ENCODE assay signal across 28 mouse cellular contexts in genomic region chr2:139704951-139705350, GRCm38 (mm10). TPM values are rescaled to one million over a fixed set of nuclear protein-coding genes. Genes with fewer than 3 reads are reported as not detected.
DNase-seq lines count a peak whose midpoint lies in the region; ATAC-seq lines count a peak whose summit lies in the region.
"Had no signal": no experiment of that assay in that cellular context is flagged by ENCODE, and none has a peak within 500 bp of the region (broad histone marks: within the 10 kb centered on the region; RNA-seq: fewer than 3 reads in every experiment).

No protein-coding gene starts in this region.

- no peak overlapping the region for H3K9ac ChIP-seq in embryonic facial prominence, embryonic 14.5 days (ENCODE audit: low read depth, low read length)
- no peak overlapping the region for H3K9ac ChIP-seq in limb, embryonic 15.5 days
- H3K9ac ChIP-seq: embryonic facial prominence, embryonic 12.5 days; embryonic facial prominence, embryonic 15.5 days; forebrain, embryonic 13.5 days; forebrain, embryonic 15.5 days; forebrain, postnatal 0 days had no signal

- peak; percentile 47; the same call in 1 of the 2 replicates for ATAC-seq in embryonic facial prominence, embryonic 14.5 days (ENCODE audit: low read depth)
- no peak for ATAC-seq in limb, embryonic 15.5 days (ENCODE audit: insufficient number of reproducible peaks, low FRiP score, low TSS enrichment, low read depth)
- ATAC-seq in erythroid progenitor cell, adult 5-6 weeks (replicated peaks; ENCODE audit: low FRiP score, poor library complexity, severe bottlenecking): no peak
- ATAC-seq: activated CD4-positive, CD25-positive, alpha-beta regulatory T cell, adult 4 months; CD4-positive, CD25-positive, alpha-beta regulatory T cell, adult 4 months; forebrain, embryonic 13.5 days; forebrain, embryonic 15.5 days; forebrain, postnatal 0 days; Patski had no signal

- 44% methylated on average over 3 of the region's 3 CpGs for WGBS in embryonic facial prominence, embryonic 14.5 days
- 71% methylated on average over 3 of the region's 3 CpGs for WGBS in embryonic facial prominence, embryonic 10.5 days
- WGBS in limb, embryonic 15.5 days: 36% methylated on average over 3 of the region's 3 CpGs

- no peak overlapping the region for H3K4me3 ChIP-seq in embryonic facial prominence, embryonic 14.5 days (ENCODE audit: low read depth, low read length)
- H3K4me3 ChIP-seq in embryonic facial prominence, embryonic 10.5 days: no peak overlapping the region
- no peak overlapping the region for H3K4me3 ChIP-seq in limb, embryonic 15.5 days
- H3K4me3 ChIP-seq: embryonic facial prominence, embryonic 12.5 days; embryonic facial prominence, embryonic 15.5 days; erythroblast, embryonic 14.5 days; forebrain, embryonic 13.5 days; forebrain, embryonic 15.5 days had no signal

- H3K4me1 ChIP-seq in embryonic facial prominence, embryonic 14.5 days (ENCODE audit: control insufficient read depth, insufficient read depth, low read length): no peaks in the 10 kb centered on the region
- no peaks in the 10 kb centered on the region for H3K4me1 ChIP-seq in embryonic facial prominence, embryonic 10.5 days
- H3K4me1 ChIP-seq in limb, embryonic 15.5 days: peaks cover 6% of the 10 kb centered on the region
- H3K4me1 ChIP-seq: embryonic facial prominence, embryonic 12.5 days; embryonic facial prominence, embryonic 15.5 days; forebrain, embryonic 13.5 days; forebrain, embryonic 15.5 days had no signal

- peaks cover 4% of the 10 kb centered on the region for H3K9me3 ChIP-seq in embryonic facial prominence, embryonic 14.5 days (ENCODE audit: control insufficient read depth, low read length)
- peaks cover 10% of the 10 kb centered on the region; the same call in 1 of the 2 replicates for H3K9me3 ChIP-seq in embryonic facial prominence, embryonic 10.5 days
- H3K9me3 ChIP-seq in limb, embryonic 15.5 days: peaks cover 3% of the 10 kb centered on the region; the same call in 1 of the 2 replicates
- H3K9me3 ChIP-seq: forebrain, embryonic 15.5 days had no signal

- H3K4me2 ChIP-seq in embryonic facial prominence, embryonic 14.5 days (ENCODE audit: low read depth, low read length): no peak overlapping the region
- H3K4me2 ChIP-seq in limb, embryonic 15.5 days: no peak overlapping the region
- H3K4me2 ChIP-seq: embryonic facial prominence, embryonic 12.5 days; embryonic facial prominence, embryonic 15.5 days; forebrain, embryonic 13.5 days; forebrain, embryonic 15.5 days had no signal

- no peaks in the 10 kb centered on the region for H3K27me3 ChIP-seq in embryonic facial prominence, embryonic 14.5 days (replicated peaks; ENCODE audit: control insufficient read depth, insufficient read depth, low read length)
- H3K27me3 ChIP-seq in embryonic facial prominence, embryonic 10.5 days (replicated peaks; ENCODE audit: low read depth, poor library complexity, severe bottlenecking): no peaks in the 10 kb centered on the region
- no peaks in the 10 kb centered on the region for H3K27me3 ChIP-seq in limb, embryonic 15.5 days
- H3K27me3 ChIP-seq: embryonic facial prominence, embryonic 12.5 days; embryonic facial prominence, embryonic 15.5 days; forebrain, embryonic 13.5 days; forebrain, embryonic 15.5 days; Patski had no signal

- no peaks in the 10 kb centered on the region for H3K36me3 ChIP-seq in embryonic facial prominence, embryonic 14.5 days (ENCODE audit: control insufficient read depth, insufficient read depth, low read length)
- H3K36me3 ChIP-seq in embryonic facial prominence, embryonic 10.5 days (replicated peaks): 0 out of 2 replicates have a peak, but pooled peaks cover 3% of the 10 kb centered on the region
- H3K36me3 ChIP-seq in limb, embryonic 15.5 days: peaks cover 2% of the 10 kb centered on the region; the same call in 1 of the 2 replicates
- H3K36me3 ChIP-seq: embryonic facial prominence, embryonic 15.5 days; forebrain, embryonic 15.5 days; G1E had no signal

- H3K27ac ChIP-seq in embryonic facial prominence, embryonic 14.5 days (replicated peaks; ENCODE audit: low read depth, low read length): no peak overlapping the region
- H3K27ac ChIP-seq in embryonic facial prominence, embryonic 10.5 days (replicated peaks): no peak overlapping the region
- H3K27ac ChIP-seq in limb, embryonic 15.5 days: peak overlapping the region; percentile 8; the same call in 1 of the 2 replicates
- H3K27ac ChIP-seq: embryonic facial prominence, embryonic 12.5 days; embryonic facial prominence, embryonic 15.5 days; forebrain, embryonic 13.5 days; forebrain, embryonic 15.5 days had no signal

- DNase-seq in embryonic facial prominence, embryonic 14.5 days (ENCODE audit: low spot score): peak; percentile 44
- no peak for DNase-seq in embryonic facial prominence, embryonic 10.5 days (ENCODE audit: low spot score)
- DNase-seq in 416B (ENCODE audit: low read depth): peak; percentile 92
- DNase-seq in layer of hippocampus, adult 9-11 months: no peak
- DNase-seq: adrenal gland, adult 8-10 months; adrenal gland, postnatal 25 days; B cell, adult 2 months; cerebellum, adult 11 months; cerebellum, adult 18-20 months; cerebellum, adult 8-10 months; cerebellum, adult 9-11 months; cerebellum, postnatal 14 days; cerebellum, postnatal 36 days; embryo, embryonic 11 days; forebrain, postnatal 0 days had no signal

RNA-seq across cellular contexts. Expression of gene Ism1, which starts 27.0 kb away (rescaled TPM):
- 4.5 and 4.8 TPM in 2 replicates for polyA plus RNA-seq in embryonic facial prominence, embryonic 14.5 days (2014; fragmentation: Nextera tagmentation; extraction: Ambion mirVana)
- polyA plus RNA-seq in embryonic facial prominence, embryonic 10.5 days (2016; fragmentation: Nextera tagmentation; extraction: Ambion mirVana): 0.79 and 0.98 TPM in 2 replicates
- 7.5 and 7.6 TPM in 2 replicates for polyA plus RNA-seq in limb, embryonic 15.5 days (2015; fragmentation: Nextera tagmentation; extraction: Ambion mirVana)
- not detected in 2 replicates for total RNA-seq in erythroid progenitor cell, adult 5-6 weeks (2015; ENCODE audit: low replicate concordance)
- total RNA-seq in erythroid progenitor cell, adult 5-6 weeks (2017; ENCODE audit: low replicate concordance): 0.64 TPM in 1 of 2 replicates, not detected in the other
- total RNA-seq: CH12.LX; common myeloid progenitor, adult 5-6 weeks had no signal
- polyA plus RNA-seq: activated CD4-positive, CD25-positive, alpha-beta regulatory T cell, adult 4 months; erythroblast, embryonic 14.5 days; G1E; Patski had no signal

Comparison
In these comparisons a context has a peak if more than half of its experiments do, and no peak if none do; other contexts are left out.
1. DNase-seq: peak in embryonic facial prominence, embryonic 14.5 days (single experiment) and 416B (single experiment); none in embryonic facial prominence, embryonic 10.5 days (single experiment) and layer of hippocampus, adult 9-11 months (single experiment).